Mouse (Mus musculus) MEL (cell line): ENCODE results near the gene 2210011C24Rik. TPM values are rescaled to one million over a fixed set of nuclear protein-coding genes. Genes with fewer than 3 reads are reported as not detected.

ENCODE experiments used
- DNase-seq: peaks from one replicate; pipeline ENCODE4 v3.0.0; 2011; ENCODE audit warnings: low read depth, low spot score
- H3K27ac ChIP-seq: 2 replicates; pipeline ENCODE4 v1.5.1; 2012; ENCODE audit warnings: low read depth, mild to moderate bottlenecking, control low read depth, low read length, moderate library complexity; ENCODE audit not compliant: control insufficient read depth
- H3K27me3 ChIP-seq, 2 experiments: fragments of 150-350 bp in 1 of 2; sonication (generic) in 1 of 2; 2 replicates each; pipeline ENCODE4 v1.6.1; 2012; ENCODE audit warnings: low read length in 2 of 2, mild to moderate bottlenecking in 2 of 2, improper control_type of control experiment in 1 of 2, moderate library complexity in 1 of 2; ENCODE audit not compliant: insufficient read depth in 2 of 2, control insufficient read depth in 1 of 2
- H3K36me3 ChIP-seq, 2 experiments: 2 replicates each; pipeline ENCODE4 v1.6.1; 2012 to 2014; ENCODE audit warnings: low read length in 2 of 2, improper control_type of control experiment in 1 of 2, inconsistent platforms in 1 of 2, mild to moderate bottlenecking in 1 of 2; ENCODE audit not compliant: insufficient read depth in 2 of 2, control insufficient read depth in 1 of 2
- H3K4me1 ChIP-seq, 2 experiments: fragments of 150-350 bp in 1 of 2; sonication (generic) in 1 of 2; 2 replicates each; pipeline ENCODE4 v1.6.1; 2012; ENCODE audit warnings: low read length in 2 of 2, improper control_type of control experiment in 1 of 2, mild to moderate bottlenecking in 1 of 2; ENCODE audit not compliant: insufficient read depth in 2 of 2, control insufficient read depth in 1 of 2
- H3K4me3 ChIP-seq, 2 experiments: fragments of 150-350 bp in 1 of 2; sonication (generic) in 1 of 2; 2 replicates each; pipeline ENCODE4 v1.5.1; 2012; ENCODE audit warnings: low read depth in 2 of 2, low read length in 2 of 2, mild to moderate bottlenecking in 2 of 2, moderate library complexity in 2 of 2, control low read depth in 1 of 2, improper control_type of control experiment in 1 of 2; ENCODE audit not compliant: control insufficient read depth in 1 of 2, insufficient read depth in 1 of 2
- H3K79me2 ChIP-seq: 2 replicates; pipeline ENCODE4 v1.6.1; 2012; ENCODE audit warnings: mild to moderate bottlenecking, low read length, moderate library complexity; ENCODE audit not compliant: control insufficient read depth, poor library complexity, insufficient read depth
- H3K9ac ChIP-seq: 2 replicates; pipeline ENCODE4 v1.6.1; 2012; ENCODE audit warnings: low read depth, mild to moderate bottlenecking, control low read depth, low read length, moderate library complexity; ENCODE audit not compliant: control insufficient read depth, poor library complexity, severe bottlenecking
- H3K9me3 ChIP-seq: fragments of 150-350 bp; sonication (generic); replicated peaks from 2 replicates; pipeline ENCODE4 v1.6.1; 2012; ENCODE audit warnings: mild to moderate bottlenecking, low read length, improper control_type of control experiment, moderate library complexity; ENCODE audit not compliant: insufficient read depth
- CHD1 ChIP-seq: IDR thresholded peaks from 2 replicates; pipeline ENCODE4 v1.6.1; 2012; ENCODE audit warnings: low read depth, mild to moderate bottlenecking, inconsistent platforms, low read length, improper control_type of control experiment
- CHD2 ChIP-seq: IDR thresholded peaks from 2 replicates; pipeline ENCODE4 v1.6.1; 2011; ENCODE audit warnings: low read length, improper control_type of control experiment
- GATA1 ChIP-seq: IDR thresholded peaks from 2 replicates; pipeline ENCODE4 v1.6.1; 2011; ENCODE audit warnings: low read depth, low read length, improper control_type of control experiment
- HCFC1 ChIP-seq: IDR thresholded peaks from 2 replicates; pipeline ENCODE4 v1.6.1; 2012; ENCODE audit warnings: low read depth, mild to moderate bottlenecking, inconsistent platforms, low read length, improper control_type of control experiment, moderate library complexity
- KAT2A ChIP-seq: conservative IDR thresholded peaks from 2 replicates; pipeline ENCODE4 v1.6.1; 2012; ENCODE audit warnings: low read depth, low read length, improper control_type of control experiment, inconsistent platforms
- SIN3A ChIP-seq: IDR thresholded peaks from 2 replicates; pipeline ENCODE4 v1.6.1; 2012; ENCODE audit warnings: low read length, improper control_type of control experiment, inconsistent platforms
- TAL1 ChIP-seq: IDR thresholded peaks from 2 replicates; pipeline ENCODE4 v1.6.1; 2012; ENCODE audit warnings: mild to moderate bottlenecking, inconsistent platforms, low read length, moderate library complexity, mixed read lengths
- TCF12 ChIP-seq: IDR thresholded peaks from 2 replicates; pipeline ENCODE4 v1.6.1; 2014; ENCODE audit warnings: low read depth, mild to moderate bottlenecking, inconsistent platforms, low read length, improper control_type of control experiment, moderate library complexity
- USF1 ChIP-seq: IDR thresholded peaks from 2 replicates; pipeline ENCODE4 v1.6.1; 2014; ENCODE audit warnings: low read depth, mild to moderate bottlenecking, inconsistent platforms, low read length, improper control_type of control experiment, moderate library complexity
- polyA plus RNA-seq, 2 experiments: library from polyadenylated mRNA; stranded (reverse) in 1 of 2; unstranded in 1 of 2; fragments of >175 nt in 1 of 2; fragments of >200 nt in 1 of 2; gene quantifications; 2 replicates each; pipeline versions ENCODE4 v1.2.1 to v1.2.4; 2012; ENCODE audit warnings: low replicate concordance in 2 of 2, low read depth in 1 of 2; ENCODE audit not compliant: insufficient read length in 2 of 2, insufficient read depth in 1 of 2, missing spikeins in 1 of 2
- total RNA-seq: library from RNA; depleted of rRNA; stranded (reverse); fragments of 300-350 nt; gene quantifications from 2 replicates; pipeline ENCODE4 v1.2.3, GENCODE M21; 2012

2210011C24Rik gene
- total and polyA plus RNA-seq, 3 experiments: not detected

- H3K4me1 ChIP-seq: no peaks in the 10 kb centered on the region
- H3K36me3 ChIP-seq: peaks cover 0 to 6% of the 10 kb centered on the region in 2 experiments; a peak in 2 of 4 replicates
- H3K27me3 ChIP-seq: no peaks in the 10 kb centered on the region
- H3K9me3 ChIP-seq: no peaks in the 10 kb centered on the region
- H3K79me2 ChIP-seq: no peaks in the 10 kb centered on the region
- no peak for DNase-seq
- H3K27ac ChIP-seq: no peak overlapping the region
- H3K4me3 ChIP-seq: no peak overlapping the region
- TF ChIP-seq TAL1: no peak
- no peak overlapping the region for H3K9ac ChIP-seq
Observed at GRCm38 (mm10) chr8:84032777-84033176, 20.8 kb upstream of the 2210011C24Rik start.

- no peaks in the 10 kb centered on the region for H3K27me3 ChIP-seq
- H3K27ac ChIP-seq: no peak overlapping the region
Observed at GRCm38 (mm10) chr8:84029272-84029671, 17.3 kb upstream of the 2210011C24Rik start.

GRCm38 (mm10) chr8:84027449-84027848 lies 15.5 kb upstream of the 2210011C24Rik start:
- Histone ChIP-seq H3K4me3 (no peak overlapping the region), H3K79me2 (no peaks in the 10 kb centered on the region), H3K9me3 (no peaks in the 10 kb centered on the region), H3K4me1 (0 out of 4 replicates have a peak, but pooled peaks cover 0 to 8% of the 10 kb centered on the region in 2 experiments), H3K36me3 (no peaks in the 10 kb centered on the region; a peak in 1 of 4 replicates), H3K9ac (no peak overlapping the region), H3K27me3 (no peaks in the 10 kb centered on the region), H3K27ac (no peak overlapping the region)
- peak; percentile 51 for DNase-seq
- TF ChIP-seq CHD1 (no peak), SIN3A (0 out of 2 replicates have a peak, but pooled peaks have one; percentile 30)

More at GRCm38 (mm10) chr8:84029272-84029671, 17.3 kb upstream of the 2210011C24Rik start:
- no peaks in the 10 kb centered on the region for H3K79me2 ChIP-seq
- peak; percentile 61 for DNase-seq
- H3K4me3 ChIP-seq: no peak overlapping the region
- H3K4me1 ChIP-seq: no peaks in the 10 kb centered on the region
- no peaks in the 10 kb centered on the region for H3K9me3 ChIP-seq
- TF ChIP-seq GATA1 (peak; percentile 54; the same call in 1 of the 2 replicates), CHD2 (peak; percentile 32; the same call in 1 of the 2 replicates), TCF12 (no peak), KAT2A (no peak), USF1 (no peak), HCFC1 (no peak), TAL1 (no peak)
- H3K36me3 ChIP-seq: peaks cover 0 to 3% of the 10 kb centered on the region in 2 experiments; a peak in 2 of 4 replicates
- H3K9ac ChIP-seq: no peak overlapping the region
